Mouse (Mus musculus) layer of hippocampus, adult 18-20 months (tissue): ENCODE measurements around the gene Pnpla2. TPM values are rescaled to one million over a fixed set of nuclear protein-coding genes. Genes with fewer than 3 reads are reported as not detected.
"Not testable (repeated sequence)": the region's sequence is repeated elsewhere in the genome, so short reads cannot be mapped to it uniquely, and the experiment has no call there.

ENCODE experiments used
- DNase-seq, 2 experiments: peaks; one replicate each; pipeline ENCODE4 v3.0.0; 2022; ENCODE audit warnings: low spot score in 2 of 2
- total RNA-seq, 2 experiments: library from RNA; stranded (reverse); gene quantifications; 2 replicates each; pipeline ENCODE4 v1.2.3; 2021

Gene Pnpla2
- total RNA-seq, 2 experiments from 2014 or later = 29.9 to 35.6 TPM

DNA sequence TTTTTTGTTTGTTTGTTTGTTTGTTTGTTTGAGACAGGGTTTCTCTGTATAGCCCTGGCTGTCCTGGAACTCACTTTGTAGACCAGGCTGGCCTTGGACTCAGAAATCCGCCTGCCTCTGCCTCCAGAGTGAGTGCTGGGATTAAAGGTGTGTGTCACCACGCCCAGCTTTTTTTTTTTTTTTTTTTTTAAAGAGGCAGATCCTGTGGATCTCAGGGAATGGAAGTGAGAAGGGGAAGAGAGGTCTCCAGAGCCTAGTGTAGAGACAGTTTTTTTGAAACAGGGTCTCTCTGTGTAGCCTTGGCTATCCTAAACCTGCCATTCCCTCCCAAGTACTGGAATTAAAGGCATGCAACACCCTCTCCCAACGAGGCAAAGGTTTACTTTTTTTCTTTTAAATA, 8.6 kb upstream of the Pnpla2 start:
- DNase-seq = not testable (repeated sequence)

DNA sequence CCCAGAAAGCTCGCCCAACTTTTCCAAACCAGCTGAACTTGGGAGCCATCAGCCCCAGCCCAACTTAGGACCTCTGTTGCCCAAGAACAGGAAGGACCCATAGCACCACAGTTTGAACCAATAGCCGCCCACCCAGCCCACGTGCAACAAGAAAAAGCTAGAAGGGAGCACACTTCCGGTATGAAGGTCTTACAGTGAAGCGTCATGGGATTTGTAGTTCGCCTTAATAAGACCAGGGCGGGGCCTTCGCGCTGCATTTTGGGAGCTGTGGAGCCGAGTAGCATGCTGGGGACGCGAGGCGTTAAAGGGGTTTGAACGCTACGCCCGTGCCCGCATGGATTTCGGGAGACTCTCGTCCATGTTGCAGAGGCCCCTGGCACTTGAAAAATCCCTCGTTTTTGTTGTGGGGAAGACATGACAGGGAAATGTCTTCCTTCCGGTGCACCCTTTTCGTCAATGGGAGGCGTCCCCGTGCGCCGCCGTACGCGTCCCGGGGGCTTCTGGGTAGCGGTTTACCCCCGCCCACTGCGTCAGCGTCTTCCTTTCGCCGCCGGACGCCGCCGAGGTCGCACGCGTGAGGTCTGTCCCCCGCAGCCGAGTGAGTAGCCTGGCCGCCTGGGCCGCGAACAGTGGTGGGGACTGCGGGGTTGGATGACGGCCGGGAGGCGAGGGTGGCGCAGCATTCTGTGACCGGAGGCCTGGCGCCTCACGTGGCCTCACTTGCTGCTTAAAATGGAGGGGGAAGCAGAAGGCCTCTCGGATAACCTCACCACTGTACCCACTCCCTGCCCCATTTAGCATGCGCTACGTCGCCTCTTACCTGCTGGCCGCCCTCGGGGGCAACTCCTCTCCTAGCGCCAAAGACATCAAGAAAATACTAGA, 7.6 kb upstream of the Pnpla2 start, which contains the start of gene Rplp2:
Gene Rplp2, plus strand, starts transcription at position 261 of the 882 bp plus-strand sequence.
- DNase-seq = peak; percentile 95 to 98

DNA sequence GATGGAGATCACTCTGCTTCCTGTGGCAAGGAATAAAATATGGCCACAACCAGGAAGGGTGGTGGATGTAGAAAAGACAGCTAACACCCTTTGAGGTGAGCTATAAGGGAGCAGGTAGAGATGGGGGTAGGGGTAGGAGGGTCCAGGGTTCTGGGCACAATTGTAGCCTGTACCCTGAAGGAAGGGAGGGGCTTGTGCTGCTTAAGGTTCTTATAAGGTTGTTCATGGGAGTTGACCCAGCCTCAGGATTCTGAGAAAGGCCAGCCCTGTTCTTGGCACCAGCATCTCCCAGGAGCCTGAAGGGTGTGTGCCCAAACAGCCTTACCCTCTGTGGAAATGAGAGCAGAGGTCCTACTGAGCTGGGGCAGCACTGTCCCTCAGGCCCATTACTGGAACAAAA, 3.1 kb upstream of the Pnpla2 start:
- DNase-seq = no peak

DNA sequence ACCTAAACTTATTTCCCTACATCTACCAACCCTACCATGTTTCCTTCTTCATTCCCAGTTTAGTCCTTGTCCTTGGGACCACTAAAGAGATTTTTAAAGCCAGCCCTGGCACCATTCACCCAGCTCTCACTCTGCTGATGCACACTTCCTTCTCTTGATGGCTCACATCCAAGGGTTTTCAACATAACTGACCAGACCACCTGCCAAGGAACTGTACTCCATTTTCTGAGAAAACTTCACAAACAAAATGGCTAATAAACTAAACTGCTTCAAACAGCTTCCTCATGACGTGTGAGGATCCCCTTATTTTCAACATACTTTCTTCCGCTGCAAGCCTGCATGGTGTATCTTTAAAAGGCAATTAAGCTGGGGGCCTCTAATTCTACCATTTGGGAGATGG, 1.4 kb upstream of the Pnpla2 start:
- DNase-seq = no peak

DNA sequence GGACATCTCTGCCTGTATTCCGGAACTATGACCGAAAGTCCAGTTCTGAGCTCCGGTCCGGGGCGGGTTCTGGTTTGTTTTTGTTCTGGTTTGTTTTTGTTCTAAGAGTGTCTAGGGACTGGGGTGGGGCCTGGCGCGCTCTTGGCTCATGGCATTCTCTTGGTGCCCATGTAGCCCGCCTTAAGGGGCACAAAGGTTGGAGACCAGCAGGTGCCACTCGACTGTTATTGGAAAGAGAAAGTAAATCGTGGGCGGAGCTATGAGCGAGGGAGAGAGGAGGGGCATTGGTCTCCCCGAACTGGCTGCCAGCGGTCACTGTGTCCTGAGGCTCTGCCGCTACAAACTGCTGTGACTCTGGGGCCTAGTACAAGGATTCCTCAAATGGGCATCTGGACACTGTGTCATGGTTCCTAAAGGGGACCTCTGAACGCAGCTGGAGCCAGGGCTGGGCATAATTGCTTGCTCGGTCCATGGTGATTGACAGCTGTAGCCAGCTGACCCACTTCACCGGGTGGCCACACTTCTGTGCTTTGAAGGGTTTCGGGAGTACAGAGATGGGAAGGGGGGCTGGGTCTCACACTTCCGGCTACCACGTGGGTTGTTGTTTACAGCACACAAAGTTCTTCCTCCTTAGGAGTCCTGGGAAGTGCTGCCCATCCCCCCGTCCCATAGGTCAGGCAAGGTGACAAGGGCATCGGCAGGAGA, 764 bp downstream of the Pnpla2 start:
- peak in 1 of 2 experiments; percentile 58 for DNase-seq

DNA sequence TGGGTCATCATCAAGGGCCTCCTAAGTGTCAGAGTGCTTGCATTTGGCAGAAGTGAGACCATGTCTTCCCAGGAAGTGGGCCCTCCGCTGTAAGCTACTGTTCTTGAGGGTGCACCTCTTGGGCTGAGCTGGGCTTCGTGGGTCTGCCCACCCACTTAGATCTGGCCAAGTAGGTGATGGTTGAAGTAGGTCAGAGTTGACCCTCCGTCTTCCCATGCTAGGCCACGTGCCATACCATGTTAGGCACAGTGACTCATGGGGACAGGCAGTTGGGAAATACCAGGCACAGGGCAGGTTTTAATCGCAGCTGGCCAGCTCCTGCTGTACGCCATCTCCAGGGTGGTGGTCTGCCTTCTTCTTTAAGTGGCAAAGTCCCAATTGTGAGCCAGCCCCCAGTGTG, 1.7 kb downstream of the Pnpla2 start:
- no peak for DNase-seq

DNA sequence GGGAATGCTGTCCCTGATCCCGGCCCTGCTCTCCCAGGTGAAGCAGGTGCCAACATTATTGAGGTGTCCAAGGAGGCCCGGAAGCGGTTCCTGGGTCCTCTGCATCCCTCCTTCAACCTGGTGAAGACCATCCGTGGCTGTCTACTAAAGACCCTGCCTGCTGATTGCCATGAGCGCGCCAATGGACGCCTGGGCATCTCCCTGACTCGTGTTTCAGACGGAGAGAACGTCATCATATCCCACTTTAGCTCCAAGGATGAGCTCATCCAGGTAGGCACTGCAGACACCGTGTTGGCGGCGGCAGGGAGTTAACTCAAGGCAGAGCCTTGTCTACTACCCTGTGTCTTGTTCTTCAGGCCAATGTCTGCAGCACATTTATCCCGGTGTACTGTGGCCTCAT, 2.2 kb downstream of the Pnpla2 start:
- no peak for DNase-seq

DNA sequence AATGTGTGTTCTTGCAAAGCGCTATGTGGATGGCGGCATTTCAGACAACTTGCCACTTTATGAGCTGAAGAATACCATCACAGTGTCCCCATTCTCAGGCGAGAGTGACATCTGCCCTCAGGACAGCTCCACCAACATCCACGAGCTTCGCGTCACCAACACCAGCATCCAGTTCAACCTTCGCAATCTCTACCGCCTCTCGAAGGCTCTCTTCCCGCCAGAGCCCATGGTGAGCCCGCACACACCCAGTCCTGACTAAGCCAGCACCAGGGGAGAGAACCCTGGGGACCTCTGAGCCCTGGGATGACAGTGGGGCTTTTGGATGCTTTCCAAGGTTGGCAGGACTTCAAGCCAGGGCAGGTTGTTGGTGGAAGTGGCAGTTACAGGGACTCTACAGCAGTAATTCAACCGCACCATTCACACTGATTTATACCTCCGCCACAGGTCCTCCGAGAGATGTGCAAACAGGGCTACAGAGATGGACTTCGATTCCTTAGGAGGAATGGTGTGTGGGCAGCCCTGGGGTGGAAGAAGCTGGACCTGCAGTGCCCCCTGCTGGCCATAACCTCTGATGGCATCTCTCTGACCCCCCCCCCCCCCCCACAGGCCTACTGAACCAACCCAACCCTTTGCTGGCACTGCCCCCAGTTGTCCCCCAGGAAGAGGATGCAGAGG, 3.1 kb downstream of the Pnpla2 start:
- DNase-seq = no peak

DNA sequence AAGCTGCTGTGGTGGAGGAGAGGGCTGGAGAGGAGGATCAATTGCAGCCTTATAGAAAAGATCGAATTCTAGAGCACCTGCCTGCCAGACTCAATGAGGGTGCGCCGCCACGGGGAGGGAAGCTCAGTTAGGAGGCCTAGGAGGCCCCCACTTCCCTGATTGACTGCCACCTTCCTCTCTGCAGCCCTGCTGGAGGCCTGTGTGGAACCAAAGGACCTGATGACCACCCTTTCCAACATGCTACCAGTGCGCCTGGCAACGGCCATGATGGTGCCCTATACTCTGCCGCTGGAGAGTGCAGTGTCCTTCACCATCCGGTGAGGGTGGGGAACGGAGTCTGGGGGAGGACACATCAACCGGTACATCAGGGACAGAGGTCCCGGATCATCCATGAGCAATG, 3.7 kb downstream of the Pnpla2 start:
- DNase-seq = no peak

DNA sequence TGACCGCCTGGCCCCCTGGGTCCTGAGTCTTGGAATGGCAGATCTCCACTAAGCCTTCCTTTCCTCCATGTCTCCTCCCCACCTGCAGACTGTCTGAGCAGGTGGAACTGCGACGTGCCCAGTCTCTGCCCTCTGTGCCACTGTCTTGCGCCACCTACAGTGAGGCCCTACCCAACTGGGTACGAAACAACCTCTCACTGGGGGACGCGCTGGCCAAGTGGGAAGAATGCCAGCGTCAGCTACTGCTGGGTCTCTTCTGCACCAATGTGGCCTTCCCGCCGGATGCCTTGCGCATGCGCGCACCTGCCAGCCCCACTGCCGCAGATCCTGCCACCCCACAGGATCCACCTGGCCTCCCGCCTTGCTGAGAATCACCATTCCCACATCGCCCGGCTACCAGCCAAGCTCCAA, 4.3 kb downstream of the Pnpla2 start:
- DNase-seq = no peak

DNA sequence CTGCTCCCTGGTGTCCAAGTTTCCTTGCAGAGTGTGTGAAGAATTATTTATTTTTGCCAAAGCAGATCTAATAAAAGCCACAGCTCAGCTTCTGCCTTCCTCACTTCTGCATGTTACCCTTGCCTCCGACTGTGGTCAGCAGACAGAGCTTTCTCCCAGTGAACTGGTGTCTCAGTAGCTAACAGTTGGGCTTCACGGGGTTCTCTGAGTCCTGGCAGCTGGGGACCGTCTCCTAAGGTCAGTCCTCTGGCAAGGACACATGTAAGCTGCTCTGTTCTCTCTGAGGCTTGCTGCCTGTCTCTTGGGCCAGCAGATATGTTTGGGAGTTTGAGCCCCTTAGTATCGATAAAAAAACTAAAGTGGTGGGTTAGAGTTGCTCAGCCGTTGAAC, 5.0 kb downstream of the Pnpla2 start:
- no peak for DNase-seq

DNA sequence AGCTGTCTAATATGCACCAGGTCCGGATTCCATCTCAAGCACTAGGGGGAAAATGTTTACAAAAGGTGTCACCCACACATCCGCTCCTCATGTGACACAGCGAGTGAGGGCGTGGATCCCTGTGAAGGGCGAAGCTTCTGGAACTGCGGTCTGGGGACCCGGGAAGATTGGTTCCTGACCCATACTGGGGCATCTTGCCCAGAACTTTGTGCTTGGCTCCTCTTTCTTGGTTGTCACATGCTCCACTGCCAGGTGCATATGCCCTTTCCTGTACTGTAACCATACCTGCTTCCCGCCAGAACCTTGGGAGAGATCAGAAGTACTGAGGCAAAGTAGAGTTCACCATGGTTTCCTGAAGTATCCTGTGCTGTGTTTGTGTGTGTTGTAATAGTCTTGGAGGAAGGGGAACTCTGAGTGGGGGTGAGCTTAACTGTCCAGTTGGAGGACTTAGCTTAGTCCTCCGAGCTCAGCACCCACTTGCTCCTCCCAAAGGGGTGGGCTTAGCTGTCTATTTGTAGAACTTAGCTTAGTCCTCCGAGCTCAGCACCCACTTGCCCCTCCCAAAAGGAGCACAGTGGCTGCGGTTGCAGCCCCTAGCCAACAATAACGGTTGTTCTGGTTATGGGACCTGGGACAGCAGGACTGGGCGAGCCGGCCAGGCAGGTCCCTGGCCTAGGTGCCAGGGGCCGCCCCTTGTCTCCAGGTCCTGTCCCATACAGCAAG, 5.6 kb downstream of the Pnpla2 start, which contains the start of gene Cracr2b:
Gene Cracr2b, plus strand, starts transcription at position 704 of the 723 bp plus-strand sequence.
- DNase-seq = no peak

DNA sequence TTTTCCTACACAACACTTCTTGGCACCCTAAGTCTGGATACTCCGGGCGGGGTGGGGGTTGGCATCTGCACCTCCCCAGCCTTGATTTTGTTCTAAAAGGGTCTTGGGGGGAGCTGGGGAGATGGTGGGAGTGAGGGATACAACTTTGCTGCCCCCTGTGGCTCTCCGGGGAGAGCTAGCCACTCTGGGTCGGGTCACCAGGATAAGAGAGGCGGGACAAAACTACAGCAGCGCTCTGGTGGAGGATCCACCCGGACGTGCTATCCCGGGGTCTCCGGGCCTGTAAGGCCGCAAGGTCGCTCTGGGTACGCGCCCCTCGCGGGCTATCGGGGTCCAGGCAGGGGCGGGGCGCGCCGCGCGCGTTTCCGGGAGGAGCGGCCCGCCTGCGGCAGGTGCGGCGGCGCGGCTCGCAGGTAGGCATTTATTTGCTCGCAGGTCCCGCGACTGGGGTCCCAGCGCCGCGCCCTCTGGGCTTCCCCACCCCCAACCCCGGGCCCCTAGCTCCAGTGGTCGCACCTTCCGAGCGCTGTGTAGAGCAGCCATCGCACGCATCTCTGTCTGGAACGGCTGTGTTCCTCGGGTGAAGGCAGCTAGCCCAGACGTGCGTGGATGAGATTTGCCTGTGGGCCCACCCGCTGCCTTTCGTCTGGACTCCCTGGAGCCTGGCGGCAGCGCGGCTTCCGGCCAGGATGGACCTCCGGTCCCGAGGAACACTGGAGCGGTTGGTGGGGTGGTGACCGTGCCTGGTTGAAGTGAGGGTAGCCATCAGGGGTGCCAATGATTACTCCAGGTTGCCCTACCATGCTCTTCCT, 6.7 kb downstream of the Pnpla2 start:
- no peak for DNase-seq

DNA sequence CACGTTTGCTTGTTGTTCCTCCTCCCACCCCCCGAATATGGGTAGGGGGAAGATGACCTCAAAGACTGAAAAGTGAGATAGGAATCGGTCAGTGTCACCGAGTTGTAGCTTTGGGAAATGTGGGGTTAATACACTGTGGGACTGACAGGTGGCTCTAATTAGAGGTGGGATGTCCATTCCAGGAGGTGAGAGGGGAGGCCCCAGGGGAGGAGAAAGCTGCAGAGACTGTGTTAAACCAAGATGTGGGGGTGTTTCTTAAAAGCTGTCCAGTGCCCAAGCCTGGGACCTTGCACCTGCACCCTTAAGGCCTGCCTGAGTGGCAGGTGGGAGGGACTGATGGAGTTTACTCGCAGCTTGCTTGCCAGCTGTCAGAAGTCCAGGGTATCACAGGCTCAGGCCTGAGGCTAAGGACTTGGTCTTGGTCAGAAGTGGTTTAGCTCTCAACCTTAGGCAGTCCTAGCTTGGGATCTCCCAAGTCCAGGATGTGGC, 7.4 kb downstream of the Pnpla2 start:
- DNase-seq = no peak

DNA sequence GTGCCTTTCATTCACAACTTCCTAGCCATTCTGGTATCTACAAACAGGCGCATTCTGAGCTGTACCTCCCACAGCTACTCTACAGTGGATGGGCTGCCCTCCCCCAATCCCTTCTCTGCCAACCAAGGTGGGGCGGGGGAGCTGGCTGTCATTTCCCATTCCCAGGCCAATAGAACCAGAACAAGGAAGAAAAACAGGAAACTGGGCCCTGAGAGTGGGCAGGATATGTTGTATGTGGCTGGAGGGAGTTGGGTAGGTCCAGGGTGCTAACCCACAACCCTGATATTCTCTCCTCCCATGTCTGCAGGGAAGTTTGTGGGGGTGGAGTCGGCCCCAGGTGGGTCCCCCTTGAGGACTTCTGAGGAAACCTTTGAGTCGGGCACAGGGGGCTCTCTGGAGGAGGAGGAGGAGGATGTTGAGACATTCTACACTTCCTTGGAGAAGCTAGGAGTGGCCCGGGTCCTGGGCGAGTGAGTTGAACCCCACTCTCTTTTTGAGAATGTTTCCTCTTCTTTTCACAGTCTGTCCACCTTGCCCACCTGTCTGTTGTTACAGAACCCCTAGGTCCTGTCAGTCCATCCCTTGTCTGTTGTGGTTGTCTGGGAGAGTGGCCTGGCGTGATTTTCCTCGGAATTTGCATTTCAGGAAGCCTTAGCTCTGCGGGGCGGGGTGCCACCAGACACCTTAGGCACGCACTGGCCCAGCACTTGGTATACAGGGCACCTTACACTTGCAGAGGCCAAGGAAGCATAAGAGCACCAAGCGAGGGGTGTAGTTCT, 9.0 kb downstream of the Pnpla2 start:
- no peak for DNase-seq

DNA sequence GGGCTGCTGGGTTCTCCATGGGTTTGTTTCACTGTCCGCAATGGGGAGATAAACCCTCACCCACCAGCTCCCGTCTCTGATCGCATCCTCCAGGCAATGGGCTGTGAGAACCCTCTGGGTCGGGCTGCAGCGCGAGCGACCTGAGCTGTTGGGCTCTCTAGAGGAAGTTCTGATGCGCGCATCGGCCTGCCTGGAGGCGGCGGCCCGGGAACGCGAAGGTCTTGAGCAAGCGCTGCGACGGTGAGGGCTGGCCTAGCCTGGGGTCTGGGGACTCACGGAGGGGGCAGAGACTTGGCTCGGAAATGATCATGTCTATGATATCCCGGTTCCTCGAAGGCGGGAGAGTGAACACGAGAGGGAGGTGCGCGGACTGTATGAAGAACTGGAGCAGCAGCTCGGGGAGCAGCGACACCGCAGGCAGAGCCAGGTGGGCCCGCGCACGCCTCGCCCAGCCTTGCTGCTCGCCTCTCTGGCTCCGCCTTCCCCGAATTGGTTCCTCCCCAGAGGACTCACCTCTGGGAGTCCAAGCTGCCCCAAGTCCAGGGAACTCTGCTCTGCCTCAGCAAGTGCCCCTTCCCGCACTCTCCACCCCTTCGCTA, 9.7 kb downstream of the Pnpla2 start:
- no peak for DNase-seq

DNA sequence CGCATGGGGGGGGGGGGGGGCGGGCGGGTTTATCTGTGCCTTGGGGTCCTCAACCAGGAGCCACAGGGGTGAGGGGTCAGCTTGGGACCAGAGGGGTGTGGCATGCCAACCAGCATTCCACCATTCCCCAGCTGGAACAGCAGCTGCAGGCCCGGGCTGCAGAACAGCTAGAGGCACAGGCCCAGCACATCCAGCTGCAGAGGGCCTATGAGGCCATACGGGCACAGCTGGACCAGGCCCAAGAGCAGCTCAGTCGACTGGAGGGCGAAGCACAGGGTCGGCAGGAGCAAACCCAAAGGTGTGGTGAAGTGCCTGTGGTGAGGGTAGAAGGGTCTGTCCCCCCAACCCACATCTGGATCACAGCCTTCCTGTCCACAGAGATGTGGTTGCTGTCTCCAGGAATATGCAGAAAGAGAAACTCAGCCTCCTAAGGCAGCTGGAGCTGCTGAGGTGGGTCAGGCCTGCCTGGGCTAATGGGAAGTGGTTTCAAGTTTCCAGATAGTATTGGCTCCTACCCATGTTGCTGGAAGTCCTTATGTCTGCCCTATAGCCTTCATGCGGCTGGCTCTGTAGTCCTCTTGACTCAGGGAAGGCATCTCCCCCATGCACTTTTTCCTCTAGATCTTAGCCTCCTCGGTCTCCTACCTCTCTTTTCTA, 10.5 kb downstream of the Pnpla2 start:
- no peak for DNase-seq

DNA sequence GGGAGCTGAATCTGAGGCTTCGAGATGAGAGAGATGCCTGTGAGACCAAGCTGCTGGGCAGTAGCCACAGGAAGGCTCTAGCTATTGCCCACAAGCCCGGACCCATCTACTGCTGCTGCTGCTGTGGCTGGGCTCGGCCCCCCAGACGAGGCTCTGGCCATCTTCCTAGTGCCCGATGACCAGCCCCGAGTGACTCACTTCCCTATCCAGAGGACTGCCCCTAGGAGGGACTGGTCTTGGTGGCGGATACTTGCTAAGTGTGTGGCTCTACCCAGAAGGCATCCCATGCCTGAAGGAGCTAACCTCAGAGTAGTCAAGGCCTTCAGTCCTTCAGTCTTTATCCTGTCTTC, 11.0 kb downstream of the Pnpla2 start:
- DNase-seq = no peak
